Mouse (Mus musculus) adrenal gland, postnatal 25 days (tissue): Measurements from ENCODE around the gene Clec9a. TPM values are rescaled to one million over a fixed set of nuclear protein-coding genes. Genes with fewer than 3 reads are reported as not detected.

Source experiments
- DNase-seq: peaks from one replicate; pipeline ENCODE4 v3.0.0; 2021; ENCODE audit warnings: mixed read lengths
- total RNA-seq: library from RNA; stranded (reverse); gene quantifications from 2 replicates; pipeline ENCODE4 v1.2.3, GENCODE M21; 2021

Clec9a gene
- total RNA-seq, 1 experiment from 2014 or later, result 0.30 TPM

GRCm38 (mm10) chr6:129425217-129425616 is 16.6 kb downstream of the Clec9a start:
- DNase-seq, result no peak

GRCm38 (mm10) chr6:129425812-129426211 is 17.1 kb downstream of the Clec9a start:
- no peak for DNase-seq

GRCm38 (mm10) chr6:129427281-129427680 is 18.6 kb downstream of the Clec9a start:
- DNase-seq, result no peak

GRCm38 (mm10) chr6:129434239-129434638 is 25.6 kb downstream of the Clec9a start:
- no peak for DNase-seq

GRCm38 (mm10) chr6:129436025-129436424 is 27.4 kb downstream of the Clec9a start:
- no peak for DNase-seq

GRCm38 (mm10) chr6:129438033-129438432 is 29.4 kb downstream of the Clec9a start:
- DNase-seq, result no peak

- DNase-seq, result no peak
Observed at GRCm38 (mm10) chr6:129449743-129450142, 41.1 kb downstream of the Clec9a start.

- DNase-seq, result peak; percentile 6
Observed at GRCm38 (mm10) chr6:129451411-129452039, 42.9 kb downstream of the Clec9a start, which contains the start of gene Clec1a. Clec1a (minus strand) TSS chr6:129452000.

- no peak for DNase-seq
Observed at GRCm38 (mm10) chr6:129471386-129471785, 62.7 kb downstream of the Clec9a start.

- no peak for DNase-seq
Observed at GRCm38 (mm10) chr6:129472627-129473026, 64.0 kb downstream of the Clec9a start.

Other genes with a start within 250 kb of the Clec9a start
- 42.2 and 43.0 TPM in 2 replicates for gene Clec2d, start 228.2 kb upstream of the Clec9a start, total RNA-seq
- 0.15 TPM in 1 of 2 replicates, not detected in the other for gene Cd69, start 133.4 kb upstream of the Clec9a start, total RNA-seq
- gene 4922502D21Rik, start 77.1 kb upstream of the Clec9a start, total RNA-seq, result not detected in 2 replicates
- gene Clec12a, start 66.2 kb upstream of the Clec9a start, total RNA-seq, result 0.46 and 0.90 TPM in 2 replicates
- gene Clec12b, start 23.0 kb upstream of the Clec9a start, total RNA-seq, result not detected in 2 replicates
- gene Clec1b, start 11.6 kb upstream of the Clec9a start, total RNA-seq, result 0.39 and 0.43 TPM in 2 replicates
- 4.8 and 6.5 TPM in 2 replicates for gene Clec1a, start 43.1 kb downstream of the Clec9a start, total RNA-seq
- 0.24 TPM in 1 of 2 replicates, not detected in the other for gene Olr1, start 98.3 kb downstream of the Clec9a start, total RNA-seq
- gene Tmem52b, start 103.7 kb downstream of the Clec9a start, total RNA-seq, result not detected in 2 replicates
- 251 and 260 TPM in 2 replicates for gene Gabarapl1, start 124.3 kb downstream of the Clec9a start, total RNA-seq
- not detected in 2 replicates for gene Klre1, start 169.0 kb downstream of the Clec9a start, total RNA-seq
- not detected in 2 replicates for gene Klrd1, start 182.9 kb downstream of the Clec9a start, total RNA-seq
- gene Klrk1, start 215.0 kb downstream of the Clec9a start, total RNA-seq, result not detected in 2 replicates
- not detected in 2 replicates for gene Klrc3, start 234.5 kb downstream of the Clec9a start, total RNA-seq